Mouse (Mus musculus): ENCODE results near the gene Jam3. TPM values are rescaled to one million over a fixed set of nuclear protein-coding genes. Genes with fewer than 3 reads are reported as not detected.

Gene Jam3
- polyA plus RNA-seq, 1 experiment from 2014 or later, result 50.1 TPM

DNA sequence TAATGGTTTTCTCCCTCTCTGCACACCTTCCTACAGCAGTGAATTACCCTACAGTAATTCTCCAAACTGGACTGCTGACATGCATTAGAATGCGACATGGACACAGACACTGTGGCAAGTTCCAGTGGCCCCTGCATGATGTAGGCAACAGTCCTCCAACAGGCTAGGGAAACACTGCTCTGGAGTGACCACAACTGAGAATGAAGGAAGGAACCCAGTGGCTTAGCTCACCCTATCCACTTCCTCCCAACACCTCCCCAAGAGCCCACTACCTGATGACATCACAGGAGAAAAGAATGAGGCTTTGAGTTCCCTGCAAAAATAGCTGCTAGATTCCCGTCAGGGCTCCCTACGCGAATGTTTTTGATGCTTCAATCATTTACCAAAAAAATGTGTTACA, 55.7 kb downstream of the Jam3 start:
- no peaks in the 10 kb centered on the region for H3K27me3 ChIP-seq (ENCODE audit: control insufficient read depth, insufficient read depth, low read length)
- WGBS (ENCODE audit: insufficient replicate concordance), result 84% methylated on average over 4 of the region's 4 CpGs
- no peak overlapping the region for H3K4me3 ChIP-seq (ENCODE audit: low read depth, low read length)
- no peaks in the 10 kb centered on the region for H3K4me1 ChIP-seq (ENCODE audit: control insufficient read depth, insufficient read depth, low read length)
- no peak overlapping the region for H3K9ac ChIP-seq (ENCODE audit: low read depth, low read length)
- H3K36me3 ChIP-seq (ENCODE audit: control insufficient read depth, insufficient read depth, low read length), result peaks cover 32% of the 10 kb centered on the region
- ATAC-seq (replicated peaks; ENCODE audit: insufficient number of reproducible peaks, low FRiP score, low TSS enrichment), result no peak
- H3K27ac ChIP-seq (ENCODE audit: low read depth, low read length), result no peak overlapping the region
- no peaks in the 10 kb centered on the region for H3K9me3 ChIP-seq (replicated peaks; ENCODE audit: control insufficient read depth, low read length)
- H3K4me2 ChIP-seq, result no peak overlapping the region

DNA sequence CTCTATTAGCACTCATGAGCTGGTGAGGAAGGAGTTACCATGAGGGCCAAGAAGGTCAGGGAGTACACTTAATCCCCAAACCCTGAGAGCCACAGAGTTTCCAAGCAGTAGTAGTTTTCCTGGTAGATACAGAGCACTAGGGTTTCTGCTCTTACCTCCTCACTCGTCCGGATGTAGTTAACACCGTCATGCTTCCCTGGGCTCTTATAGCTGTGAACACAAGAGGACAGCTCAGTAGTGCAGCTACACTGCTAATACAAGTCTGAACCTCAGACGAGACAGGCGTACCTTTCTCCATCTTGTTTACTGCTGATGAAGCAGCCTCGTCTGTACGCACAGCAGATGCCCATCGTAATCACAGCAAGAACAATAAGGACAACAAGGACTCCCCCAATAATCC, 56.7 kb downstream of the Jam3 start:
- Histone ChIP-seq H3K9ac (ENCODE audit: low read depth, low read length) (no peak overlapping the region), H3K4me1 (ENCODE audit: control insufficient read depth, insufficient read depth, low read length) (no peaks in the 10 kb centered on the region), H3K36me3 (ENCODE audit: control insufficient read depth, insufficient read depth, low read length) (peaks cover 33% of the 10 kb centered on the region), H3K27me3 (ENCODE audit: control insufficient read depth, insufficient read depth, low read length) (no peaks in the 10 kb centered on the region), H3K9me3 (replicated peaks; ENCODE audit: control insufficient read depth, low read length) (no peaks in the 10 kb centered on the region), H3K4me3 (ENCODE audit: low read depth, low read length) (no peak overlapping the region), H3K4me2 (no peak overlapping the region), H3K27ac (ENCODE audit: low read depth, low read length) (no peak overlapping the region)
- no peak for ATAC-seq (replicated peaks; ENCODE audit: insufficient number of reproducible peaks, low FRiP score, low TSS enrichment)
- 88% methylated on average over 8 of the region's 8 CpGs for WGBS (ENCODE audit: insufficient replicate concordance)

DNA sequence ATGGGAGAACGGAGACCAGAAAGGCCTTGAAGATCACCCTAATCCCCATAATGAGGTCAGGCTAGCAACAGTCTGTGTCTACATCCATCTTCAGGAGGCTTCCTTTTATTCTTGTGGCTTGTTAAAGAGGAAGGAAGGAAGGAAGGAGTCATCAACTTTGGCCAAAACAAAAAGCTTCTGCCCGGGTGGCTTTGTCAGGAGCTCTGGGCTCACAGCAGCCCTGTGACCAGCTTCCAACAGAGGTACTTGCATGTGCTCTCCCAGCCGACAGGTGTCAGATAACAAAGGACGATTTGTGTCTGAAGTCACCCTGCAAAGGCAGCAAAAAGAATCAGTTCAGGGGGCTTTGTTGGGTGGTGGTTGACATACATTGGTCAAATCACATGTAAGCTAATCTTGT, 57.1 kb downstream of the Jam3 start:
- H3K4me3 ChIP-seq (ENCODE audit: low read depth, low read length), result no peak overlapping the region
- H3K36me3 ChIP-seq (ENCODE audit: control insufficient read depth, insufficient read depth, low read length), result peaks cover 33% of the 10 kb centered on the region
- no peak overlapping the region for H3K27ac ChIP-seq (ENCODE audit: low read depth, low read length)
- no peaks in the 10 kb centered on the region for H3K4me1 ChIP-seq (ENCODE audit: control insufficient read depth, insufficient read depth, low read length)
- no peak overlapping the region for H3K4me2 ChIP-seq
- no peak for ATAC-seq (replicated peaks; ENCODE audit: insufficient number of reproducible peaks, low FRiP score, low TSS enrichment)
- H3K27me3 ChIP-seq (ENCODE audit: control insufficient read depth, insufficient read depth, low read length), result no peaks in the 10 kb centered on the region
- H3K9ac ChIP-seq (ENCODE audit: low read depth, low read length), result no peak overlapping the region
- no peaks in the 10 kb centered on the region for H3K9me3 ChIP-seq (replicated peaks; ENCODE audit: control insufficient read depth, low read length)
- 43% methylated on average over 4 of the region's 4 CpGs for WGBS (ENCODE audit: insufficient replicate concordance)

DNA sequence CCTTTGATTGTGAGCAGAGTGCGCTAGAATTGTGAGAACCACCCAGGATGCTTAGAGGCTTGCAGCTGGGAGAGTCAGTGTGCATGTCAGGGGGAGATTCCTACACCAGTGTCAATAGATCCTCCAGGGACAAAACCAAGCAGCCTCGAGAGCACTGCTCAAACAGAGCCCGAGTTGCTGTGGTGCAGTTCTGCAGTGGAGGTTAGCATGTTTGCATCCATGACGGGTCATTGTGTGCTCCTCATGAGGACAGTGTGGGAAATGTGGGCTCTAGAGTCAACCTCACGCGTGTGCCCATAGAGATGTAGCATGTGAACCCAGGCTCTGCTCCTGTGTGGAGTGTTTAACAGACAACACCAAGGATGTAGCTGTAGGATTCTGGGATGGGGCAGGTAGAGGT, 62.3 kb downstream of the Jam3 start:
- Histone ChIP-seq H3K9me3 (replicated peaks; ENCODE audit: control insufficient read depth, low read length) (no peaks in the 10 kb centered on the region), H3K9ac (ENCODE audit: low read depth, low read length) (no peak overlapping the region), H3K4me1 (ENCODE audit: control insufficient read depth, insufficient read depth, low read length) (no peaks in the 10 kb centered on the region), H3K4me3 (ENCODE audit: low read depth, low read length) (no peak overlapping the region), H3K36me3 (ENCODE audit: control insufficient read depth, insufficient read depth, low read length) (peaks cover 30% of the 10 kb centered on the region), H3K4me2 (no peak overlapping the region), H3K27ac (ENCODE audit: low read depth, low read length) (no peak overlapping the region), H3K27me3 (ENCODE audit: control insufficient read depth, insufficient read depth, low read length) (no peaks in the 10 kb centered on the region)
- ATAC-seq (replicated peaks; ENCODE audit: insufficient number of reproducible peaks, low FRiP score, low TSS enrichment), result no peak
- WGBS (ENCODE audit: insufficient replicate concordance), result 93% methylated on average over 6 of the region's 6 CpGs

DNA sequence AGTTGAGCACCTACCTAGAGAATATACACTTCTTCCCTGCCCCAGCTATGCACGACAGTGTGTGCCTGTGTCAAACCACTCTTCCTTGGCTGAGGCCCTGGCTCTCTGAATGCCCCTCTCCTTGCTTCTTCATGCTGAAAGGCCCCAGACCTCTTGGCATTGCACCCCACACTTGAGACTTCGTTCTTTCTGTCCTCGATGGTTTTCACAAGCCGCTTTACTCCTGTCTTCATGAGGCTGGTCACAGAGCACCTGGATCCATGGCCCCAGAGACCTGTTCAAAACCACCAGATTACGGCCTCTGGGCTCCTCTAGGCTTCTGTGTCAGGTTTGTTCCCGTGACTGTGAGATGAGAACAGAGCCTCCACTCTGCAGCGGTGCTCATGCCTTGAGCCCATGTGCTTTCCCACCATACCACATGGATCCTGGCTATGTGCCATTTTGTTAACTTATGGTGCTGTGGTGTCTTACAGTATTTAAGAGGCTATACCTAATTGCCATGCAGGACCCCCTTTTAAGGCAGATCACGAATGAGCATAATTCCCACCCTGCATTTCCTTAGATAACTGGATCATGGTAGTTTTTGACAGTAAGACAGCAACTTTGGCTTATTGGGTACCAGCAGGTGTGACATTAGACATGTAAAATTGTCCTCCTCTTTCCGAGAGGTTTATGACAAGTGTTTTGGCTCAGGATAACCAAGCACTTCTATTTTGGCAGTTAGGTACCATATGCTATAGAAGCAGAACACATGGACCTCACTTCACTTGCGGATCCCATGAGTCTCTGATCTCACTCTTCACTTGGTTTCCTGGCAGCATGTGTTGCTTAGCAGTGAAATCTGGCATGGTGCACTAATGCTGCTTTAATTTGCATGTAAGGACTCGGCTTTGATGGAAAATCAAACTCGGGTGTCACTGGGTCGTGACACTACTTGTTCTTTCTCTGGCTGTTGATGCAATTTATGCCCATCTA, 64.1 kb downstream of the Jam3 start:
- Histone ChIP-seq H3K4me3 (ENCODE audit: low read depth, low read length) (no peak overlapping the region), H3K36me3 (ENCODE audit: control insufficient read depth, insufficient read depth, low read length) (peaks cover 42% of the 10 kb centered on the region), H3K4me2 (no peak overlapping the region), H3K27me3 (ENCODE audit: control insufficient read depth, insufficient read depth, low read length) (no peaks in the 10 kb centered on the region), H3K4me1 (ENCODE audit: control insufficient read depth, insufficient read depth, low read length) (no peaks in the 10 kb centered on the region), H3K27ac (ENCODE audit: low read depth, low read length) (no peak overlapping the region), H3K9ac (ENCODE audit: low read depth, low read length) (no peak overlapping the region), H3K9me3 (replicated peaks; ENCODE audit: control insufficient read depth, low read length) (no peaks in the 10 kb centered on the region)
- no peak for ATAC-seq (replicated peaks; ENCODE audit: insufficient number of reproducible peaks, low FRiP score, low TSS enrichment)
- 93% methylated on average over 13 of the region's 13 CpGs for WGBS (ENCODE audit: insufficient replicate concordance)

DNA sequence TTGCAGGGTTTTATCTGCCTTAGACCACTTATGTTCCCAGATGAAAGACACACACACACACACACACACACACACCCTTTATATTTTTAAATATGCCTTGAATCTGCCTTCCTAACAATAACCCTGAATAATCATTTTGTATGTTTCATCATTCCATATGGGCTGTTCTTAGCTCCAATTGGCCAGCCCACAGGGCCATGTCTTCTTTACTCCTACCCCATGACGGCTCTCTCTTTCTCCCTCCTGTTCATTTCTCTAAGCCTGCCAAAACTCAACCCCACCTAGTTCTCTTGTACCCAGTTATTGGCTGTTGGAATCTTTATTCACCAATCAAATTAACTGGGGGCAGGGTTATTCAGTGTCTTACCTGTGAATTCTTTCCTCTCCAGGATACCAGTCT, 65.1 kb downstream of the Jam3 start:
- no peak overlapping the region for H3K27ac ChIP-seq (ENCODE audit: low read depth, low read length)
- WGBS (ENCODE audit: insufficient replicate concordance), result 91% methylated on average over 1 of the region's 1 CpGs
- no peaks in the 10 kb centered on the region for H3K9me3 ChIP-seq (replicated peaks; ENCODE audit: control insufficient read depth, low read length)
- no peaks in the 10 kb centered on the region for H3K27me3 ChIP-seq (ENCODE audit: control insufficient read depth, insufficient read depth, low read length)
- no peak for ATAC-seq (replicated peaks; ENCODE audit: insufficient number of reproducible peaks, low FRiP score, low TSS enrichment)
- H3K36me3 ChIP-seq (ENCODE audit: control insufficient read depth, insufficient read depth, low read length), result peaks cover 44% of the 10 kb centered on the region
- no peaks in the 10 kb centered on the region for H3K4me1 ChIP-seq (ENCODE audit: control insufficient read depth, insufficient read depth, low read length)
- no peak overlapping the region for H3K9ac ChIP-seq (ENCODE audit: low read depth, low read length)
- H3K4me2 ChIP-seq, result no peak overlapping the region
- H3K4me3 ChIP-seq (ENCODE audit: low read depth, low read length), result no peak overlapping the region

DNA sequence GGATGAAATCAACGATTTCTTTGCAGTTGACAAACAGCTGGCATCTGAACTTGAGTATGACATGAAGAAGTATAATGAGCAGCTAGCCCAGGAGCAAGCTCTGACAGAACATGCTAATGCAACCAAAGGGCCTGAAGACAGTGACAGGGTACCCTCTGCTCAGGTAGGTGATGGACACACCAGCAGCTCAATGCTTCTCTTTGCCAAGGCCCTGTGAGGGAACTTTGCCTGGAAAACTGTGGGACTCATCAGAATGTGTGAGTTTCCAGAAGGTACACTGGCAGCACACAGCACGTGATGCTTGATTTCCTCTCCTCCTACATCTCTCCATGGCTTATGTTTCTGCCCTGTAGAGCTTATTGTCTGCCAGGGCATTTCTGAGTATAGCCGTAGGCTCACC, 67.8 kb downstream of the Jam3 start:
- no peaks in the 10 kb centered on the region for H3K4me1 ChIP-seq (ENCODE audit: control insufficient read depth, insufficient read depth, low read length)
- H3K27ac ChIP-seq (ENCODE audit: low read depth, low read length), result no peak overlapping the region
- H3K9me3 ChIP-seq (replicated peaks; ENCODE audit: control insufficient read depth, low read length), result no peaks in the 10 kb centered on the region
- no peaks in the 10 kb centered on the region for H3K27me3 ChIP-seq (ENCODE audit: control insufficient read depth, insufficient read depth, low read length)
- H3K4me3 ChIP-seq (ENCODE audit: low read depth, low read length), result no peak overlapping the region
- ATAC-seq (replicated peaks; ENCODE audit: insufficient number of reproducible peaks, low FRiP score, low TSS enrichment), result no peak
- no peak overlapping the region for H3K9ac ChIP-seq (ENCODE audit: low read depth, low read length)
- H3K4me2 ChIP-seq, result no peak overlapping the region
- 92% methylated on average over 3 of the region's 3 CpGs for WGBS (ENCODE audit: insufficient replicate concordance)
- peaks cover 45% of the 10 kb centered on the region for H3K36me3 ChIP-seq (ENCODE audit: control insufficient read depth, insufficient read depth, low read length)

DNA sequence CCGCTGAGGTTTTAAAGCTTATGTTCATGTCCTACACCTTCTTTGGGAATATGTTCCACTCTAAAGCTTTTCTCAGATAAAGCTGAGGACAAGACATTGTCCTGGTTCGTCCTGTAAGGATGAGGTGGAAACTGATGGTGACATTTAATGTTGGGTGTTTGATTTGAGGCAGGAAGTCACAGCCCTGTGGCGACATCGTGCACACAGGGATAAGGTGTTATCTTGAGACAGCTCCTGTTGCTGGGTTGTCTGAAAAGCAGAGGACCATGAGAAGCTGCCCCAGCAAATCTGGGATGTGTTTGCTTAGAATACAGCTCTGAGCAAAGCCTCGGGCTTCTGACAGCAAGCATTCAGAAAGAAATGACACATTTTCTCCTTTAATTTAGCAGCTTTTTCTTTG, 69.0 kb downstream of the Jam3 start:
- Histone ChIP-seq H3K36me3 (ENCODE audit: control insufficient read depth, insufficient read depth, low read length) (peaks cover 45% of the 10 kb centered on the region), H3K4me1 (ENCODE audit: control insufficient read depth, insufficient read depth, low read length) (no peaks in the 10 kb centered on the region), H3K4me3 (ENCODE audit: low read depth, low read length) (no peak overlapping the region), H3K27ac (ENCODE audit: low read depth, low read length) (no peak overlapping the region), H3K9me3 (replicated peaks; ENCODE audit: control insufficient read depth, low read length) (no peaks in the 10 kb centered on the region), H3K9ac (ENCODE audit: low read depth, low read length) (no peak overlapping the region), H3K27me3 (ENCODE audit: control insufficient read depth, insufficient read depth, low read length) (no peaks in the 10 kb centered on the region), H3K4me2 (no peak overlapping the region)
- WGBS (ENCODE audit: insufficient replicate concordance), result 63% methylated on average over 5 of the region's 5 CpGs
- ATAC-seq (replicated peaks; ENCODE audit: insufficient number of reproducible peaks, low FRiP score, low TSS enrichment), result no peak

DNA sequence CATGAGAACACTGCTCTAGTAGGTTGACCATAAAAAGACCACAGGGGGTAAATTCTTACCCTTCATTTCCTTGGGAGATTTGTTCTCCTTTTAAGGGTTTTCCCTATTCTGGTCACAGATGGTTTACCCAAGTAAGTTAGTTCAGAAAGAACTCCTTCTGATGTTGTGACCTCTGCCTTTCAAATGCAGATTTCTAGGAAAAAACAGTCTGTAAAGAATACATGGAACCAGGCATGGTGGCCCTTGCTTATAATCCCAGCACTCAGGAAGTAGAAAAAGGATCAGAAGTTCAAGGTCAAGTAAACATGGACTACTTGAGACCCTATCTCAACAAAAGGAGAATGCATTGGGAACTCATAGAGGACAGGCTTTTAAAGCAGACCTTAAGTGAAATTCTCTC, 79.4 kb downstream of the Jam3 start:
- no peaks in the 10 kb centered on the region for H3K27me3 ChIP-seq (ENCODE audit: control insufficient read depth, insufficient read depth, low read length)
- no peak overlapping the region for H3K27ac ChIP-seq (ENCODE audit: low read depth, low read length)
- H3K4me1 ChIP-seq (ENCODE audit: control insufficient read depth, insufficient read depth, low read length), result 0 out of 2 replicates have a peak, but pooled peaks cover 2% of the 10 kb centered on the region
- H3K4me3 ChIP-seq (ENCODE audit: low read depth, low read length), result no peak overlapping the region
- no peak overlapping the region for H3K4me2 ChIP-seq
- no peaks in the 10 kb centered on the region for H3K9me3 ChIP-seq (replicated peaks; ENCODE audit: control insufficient read depth, low read length)
- no peak for ATAC-seq (replicated peaks; ENCODE audit: insufficient number of reproducible peaks, low FRiP score, low TSS enrichment)
- no peak overlapping the region for H3K9ac ChIP-seq (ENCODE audit: low read depth, low read length)
- peaks cover 31% of the 10 kb centered on the region for H3K36me3 ChIP-seq (ENCODE audit: control insufficient read depth, insufficient read depth, low read length)

Data from heart, embryonic 11.5 days (tissue).